Mouse (Mus musculus) splenic B cell, adult 2 months (primary cell): ENCODE measurements around the gene Spast.

ENCODE experiments used
- DNase-seq: peaks from one replicate; pipeline ENCODE4 v3.0.0-alpha.2; 2011; ENCODE audit warnings: low read depth, low spot score
- H3K27me3 ChIP-seq: 2 replicates; pipeline ENCODE4 v1.6.1; 2012; ENCODE audit warnings: mild to moderate bottlenecking, low read length, moderate library complexity, mixed read lengths; ENCODE audit not compliant: control insufficient read depth, poor library complexity, insufficient read depth, severe bottlenecking
- H3K36me3 ChIP-seq: 2 replicates; pipeline ENCODE4 v1.6.1; 2012; ENCODE audit warnings: mild to moderate bottlenecking, low read length, moderate library complexity, mixed read lengths; ENCODE audit not compliant: control insufficient read depth, poor library complexity, insufficient read depth, severe bottlenecking

Gene Spast

DNA sequence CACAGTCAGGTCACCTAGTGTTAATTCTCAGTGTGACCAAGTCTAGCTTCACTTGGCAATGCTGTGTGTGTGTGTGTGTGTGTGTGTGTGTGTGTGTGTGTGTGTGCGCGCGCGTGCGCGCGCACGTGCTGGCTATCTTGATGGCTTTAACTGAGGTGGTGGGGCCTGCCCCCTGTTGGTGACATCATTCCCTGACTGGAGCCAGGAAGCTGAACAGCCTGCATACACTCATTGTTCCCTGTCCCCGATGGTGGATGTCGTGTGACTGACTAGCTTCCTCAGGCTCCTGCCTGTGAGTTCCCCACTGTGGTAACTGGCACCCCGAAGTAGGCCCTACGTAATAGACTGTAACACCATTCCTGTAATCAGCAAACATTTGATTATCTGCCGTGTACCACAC, 92.7 kb downstream of the Spast start:
- peak; percentile 14 for DNase-seq
- Histone ChIP-seq H3K36me3 (peaks cover 17% of the 10 kb centered on the region), H3K27me3 (no peaks in the 10 kb centered on the region)

DNA sequence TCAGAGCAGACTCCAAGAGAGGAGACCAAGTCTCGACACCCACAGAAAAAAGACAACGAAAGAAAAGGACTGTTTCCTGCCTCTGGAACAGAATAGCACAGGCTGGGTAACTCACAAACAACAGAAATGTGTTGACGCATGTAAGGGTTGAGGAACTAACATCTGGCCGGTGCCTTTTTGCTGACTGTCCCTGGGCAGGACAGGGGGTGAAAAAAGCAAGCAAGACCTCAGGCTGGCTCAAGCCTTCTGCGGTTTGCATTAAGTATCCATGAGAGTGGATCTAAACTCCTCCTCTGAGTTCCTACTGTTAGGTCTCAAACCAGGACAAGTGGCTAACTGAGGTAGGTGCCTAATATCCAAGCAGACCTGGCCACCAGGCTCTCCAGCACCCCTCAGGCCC, 93.8 kb downstream of the Spast start:
- no peak for DNase-seq
- Histone ChIP-seq H3K27me3 (no peaks in the 10 kb centered on the region), H3K36me3 (peaks cover 8% of the 10 kb centered on the region)

DNA sequence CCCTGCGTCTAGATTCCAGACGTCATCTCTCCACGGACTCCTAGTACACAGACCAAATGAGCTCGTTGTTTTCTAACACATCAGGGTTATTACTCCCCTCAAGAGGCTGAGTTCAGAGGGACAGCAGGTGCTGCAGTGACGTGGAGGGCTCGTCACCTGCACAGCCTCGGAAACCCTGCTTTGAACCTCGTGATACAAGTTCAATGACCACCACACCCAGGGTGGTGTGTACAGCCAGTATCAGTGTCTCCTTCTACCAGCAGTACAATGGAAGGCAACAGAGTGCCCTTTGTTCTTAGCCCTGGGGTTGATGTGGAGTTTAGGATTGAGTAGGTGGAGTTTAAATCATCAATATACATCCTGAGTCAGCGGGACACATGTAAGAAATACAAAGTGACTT, 99.0 kb downstream of the Spast start:
- Histone ChIP-seq H3K27me3 (no peaks in the 10 kb centered on the region), H3K36me3 (peaks cover 4% of the 10 kb centered on the region; the same call in 1 of the 2 replicates)
- DNase-seq, result no peak

DNA sequence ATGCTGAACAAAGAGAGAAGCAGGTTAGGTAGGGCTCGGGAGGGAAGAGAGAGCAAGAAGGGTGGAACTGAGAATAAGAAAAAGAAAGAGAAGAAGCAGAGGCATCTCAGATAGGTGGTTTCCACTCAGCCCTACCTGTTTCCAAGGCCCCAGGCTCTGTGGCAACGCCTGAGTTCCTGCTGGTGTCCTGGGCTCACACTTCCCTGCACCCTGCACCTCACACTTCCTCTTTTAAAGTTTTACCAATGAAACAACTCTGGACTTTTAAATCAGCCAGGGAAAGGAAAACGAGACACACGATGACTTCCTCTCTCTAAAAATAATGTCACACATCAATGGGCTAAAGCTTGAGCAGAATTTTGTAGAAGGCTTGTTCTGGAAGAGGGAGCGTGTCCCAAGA, 101.7 kb downstream of the Spast start:
- Histone ChIP-seq H3K27me3 (no peaks in the 10 kb centered on the region), H3K36me3 (peaks cover 7% of the 10 kb centered on the region; the same call in 1 of the 2 replicates)
- DNase-seq, result peak; percentile 77
